Mouse (Mus musculus) kidney, postnatal 14 days (tissue): ENCODE measurements around the gene Ano2.

Source experiments
- DNase-seq: peaks from one replicate; pipeline ENCODE4 v3.0.0; 2022; ENCODE audit warnings: mixed read lengths

Ano2 gene

DNA sequence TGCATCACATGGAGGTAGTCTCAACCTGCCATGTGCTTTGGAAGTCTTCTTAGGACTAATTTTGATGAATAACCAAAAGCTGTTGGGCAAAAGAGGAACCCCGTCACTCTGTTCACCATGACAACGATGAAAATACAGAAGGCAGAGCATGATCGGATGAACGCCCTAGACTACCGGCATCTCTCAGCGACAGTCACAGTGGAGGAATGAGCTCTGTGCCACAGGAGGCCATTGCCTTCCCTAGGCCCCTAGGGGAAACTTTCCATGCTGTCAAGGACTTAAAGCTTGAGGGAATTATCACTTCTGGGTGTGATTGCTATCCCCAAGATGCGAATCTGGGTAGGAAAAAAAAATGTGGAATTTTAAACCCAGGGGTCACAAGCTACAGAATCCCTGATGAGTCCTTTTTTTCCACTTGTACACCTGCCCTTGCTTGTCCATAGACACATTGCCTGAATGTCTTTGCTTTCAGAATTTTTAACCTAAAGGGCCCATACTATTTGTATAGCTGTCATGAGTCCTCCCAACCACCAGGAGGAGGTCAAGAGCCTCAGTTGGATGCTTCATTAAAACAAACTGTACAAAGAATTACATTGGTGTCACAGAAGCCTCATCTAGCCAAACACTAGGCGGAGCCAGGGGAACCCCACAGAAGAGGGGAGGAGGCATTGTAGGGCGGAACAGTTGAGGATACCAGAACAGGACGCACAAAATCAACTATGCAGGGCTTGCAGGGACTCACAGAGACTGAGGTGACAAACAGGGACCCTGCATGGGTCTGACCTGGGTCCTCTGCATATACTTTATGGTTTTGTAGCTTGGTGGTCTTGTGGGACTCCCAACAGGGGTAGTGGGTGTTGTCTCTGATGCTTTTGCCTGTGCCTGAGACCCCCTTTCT is 53.2 kb downstream of the Ano2 start:
- no peak for DNase-seq

DNA sequence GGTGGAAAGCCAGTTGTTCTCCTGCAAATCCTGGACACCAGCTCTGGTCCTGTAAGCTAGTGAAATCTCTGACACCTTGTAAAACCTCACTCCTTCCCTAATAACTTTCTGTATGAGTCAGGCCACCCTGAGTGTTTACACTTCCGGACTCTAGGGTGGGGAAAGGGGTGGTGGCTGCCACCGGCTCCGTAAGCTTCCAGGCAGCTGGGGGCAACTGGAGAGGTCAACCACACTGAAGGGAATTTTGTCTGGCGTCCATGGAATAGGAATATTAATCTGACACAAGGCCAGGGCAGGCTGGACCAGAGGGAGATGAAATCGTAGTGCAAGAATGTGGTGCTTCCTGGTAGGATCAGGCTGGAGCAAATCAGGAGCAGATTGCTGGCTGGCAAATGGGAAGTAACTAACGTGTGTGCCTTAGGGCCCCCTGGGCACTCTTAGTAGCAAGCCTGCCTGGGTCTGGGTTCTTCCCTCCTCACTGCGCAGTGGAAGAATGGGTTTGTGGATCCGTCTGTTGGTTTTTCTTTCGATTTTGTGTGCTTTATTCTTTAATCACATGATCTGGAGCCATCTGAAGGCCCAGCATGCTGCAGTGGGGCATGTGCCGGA is 57.2 kb downstream of the Ano2 start:
- DNase-seq = no peak

DNA sequence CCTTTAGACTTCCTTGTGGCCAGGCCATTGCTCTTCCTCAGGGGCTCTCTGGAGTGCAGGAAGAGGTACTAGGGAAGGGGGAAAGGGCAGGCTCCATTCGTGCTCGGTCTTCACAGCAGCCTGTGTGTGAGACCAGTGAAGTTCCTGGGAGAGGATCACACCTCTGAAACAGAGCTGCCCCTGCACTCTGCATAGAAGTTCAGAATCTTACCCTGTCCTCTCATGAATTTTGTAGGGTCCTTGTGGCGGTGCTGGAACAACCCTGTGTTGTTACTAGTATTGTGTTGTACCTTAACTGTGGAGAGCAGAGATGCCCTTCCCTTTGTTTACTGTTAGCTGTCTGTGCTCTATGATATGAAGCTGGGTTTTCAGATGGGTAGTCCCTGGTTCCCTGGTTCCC is 58.4 kb downstream of the Ano2 start:
- no peak for DNase-seq

DNA sequence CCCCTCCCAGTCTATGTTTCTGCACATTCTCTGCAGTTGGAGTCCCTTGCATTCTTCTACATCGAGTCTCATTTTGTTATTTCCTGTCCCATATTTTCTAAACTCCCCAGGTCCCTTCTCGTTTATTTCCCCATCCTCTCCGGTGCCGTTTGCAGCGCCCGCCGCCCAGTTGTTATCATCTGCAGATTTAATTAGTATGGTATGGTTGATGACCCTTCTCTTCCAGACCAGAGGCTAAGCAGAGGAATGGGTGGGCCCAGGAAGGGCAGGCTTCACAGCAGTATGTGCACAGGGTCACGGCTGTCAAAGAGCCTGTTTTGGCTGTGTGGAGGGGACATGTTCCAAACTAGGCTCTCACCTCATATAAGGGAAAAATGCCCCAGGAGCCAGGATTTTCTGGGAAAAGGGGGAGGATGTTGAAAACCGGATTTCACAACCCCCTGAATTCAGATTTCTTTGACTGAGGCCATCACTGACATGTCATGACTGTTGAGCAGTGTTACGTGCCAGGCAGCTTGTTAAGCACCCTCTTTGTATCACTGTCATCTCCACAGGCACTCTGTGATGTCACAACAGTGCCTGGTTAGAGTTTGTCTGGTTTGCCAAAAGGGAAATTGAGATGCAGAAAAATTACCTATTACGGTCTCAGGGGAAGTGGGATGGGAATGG is 72.8 kb downstream of the Ano2 start:
- no peak for DNase-seq

DNA sequence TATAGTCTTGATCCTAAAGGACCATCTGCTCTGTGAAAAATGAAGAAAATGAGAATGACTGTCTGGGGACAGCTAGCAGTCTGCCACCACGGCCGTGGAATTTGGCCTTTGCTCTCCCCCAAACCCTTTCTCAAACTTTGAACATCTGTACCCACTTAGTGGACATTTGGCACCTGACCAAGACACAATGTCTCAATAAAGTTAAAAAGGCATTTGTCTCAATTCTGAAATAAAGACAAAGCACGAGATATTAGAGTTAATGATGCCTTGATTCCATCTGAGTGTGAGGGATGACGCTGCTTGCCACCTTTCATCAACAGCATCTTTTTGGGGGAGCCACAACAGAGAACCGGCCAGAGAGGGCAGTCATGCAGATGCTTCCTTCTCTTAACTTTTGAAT is 83.0 kb downstream of the Ano2 start:
- DNase-seq = peak; percentile 2

DNA sequence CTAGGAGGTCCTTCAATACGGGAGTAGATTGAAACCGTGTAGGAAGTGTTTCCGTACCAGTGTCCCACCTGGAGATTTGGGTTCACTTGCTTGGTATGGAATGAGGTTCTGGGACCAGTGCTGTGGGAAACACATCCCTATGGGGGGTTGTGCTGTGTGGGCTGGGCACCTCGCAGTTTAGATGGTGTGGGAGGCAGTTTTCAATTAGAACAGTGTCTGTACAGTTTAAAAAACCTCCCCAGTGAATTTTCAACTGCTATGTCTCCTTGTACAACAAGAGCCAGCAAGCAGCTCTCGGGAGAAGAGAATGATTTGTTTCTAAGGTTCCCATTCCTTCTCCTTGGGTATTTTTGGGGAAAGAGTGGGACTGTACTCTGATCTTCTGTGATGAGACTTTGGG is 86.1 kb downstream of the Ano2 start:
- no peak for DNase-seq

DNA sequence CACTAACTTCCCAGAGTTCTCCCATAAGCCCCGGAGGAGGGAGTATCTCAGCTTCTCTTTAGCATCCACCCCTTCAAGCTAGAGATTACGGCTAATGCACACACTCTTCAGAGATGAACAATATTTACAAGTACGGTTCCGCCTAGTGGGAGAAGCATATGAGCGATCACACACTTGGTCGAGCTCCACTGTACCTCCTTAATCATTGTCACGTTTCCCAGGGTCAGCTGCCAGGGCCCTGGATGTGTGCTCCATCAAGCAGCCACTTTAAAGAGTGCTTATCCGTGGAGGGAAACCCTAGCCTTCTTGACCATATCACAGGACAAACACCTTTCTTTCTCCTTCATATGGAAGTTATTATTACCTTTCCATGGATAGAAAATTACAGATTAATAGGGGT is 112.7 kb downstream of the Ano2 start:
- DNase-seq = no peak

DNA sequence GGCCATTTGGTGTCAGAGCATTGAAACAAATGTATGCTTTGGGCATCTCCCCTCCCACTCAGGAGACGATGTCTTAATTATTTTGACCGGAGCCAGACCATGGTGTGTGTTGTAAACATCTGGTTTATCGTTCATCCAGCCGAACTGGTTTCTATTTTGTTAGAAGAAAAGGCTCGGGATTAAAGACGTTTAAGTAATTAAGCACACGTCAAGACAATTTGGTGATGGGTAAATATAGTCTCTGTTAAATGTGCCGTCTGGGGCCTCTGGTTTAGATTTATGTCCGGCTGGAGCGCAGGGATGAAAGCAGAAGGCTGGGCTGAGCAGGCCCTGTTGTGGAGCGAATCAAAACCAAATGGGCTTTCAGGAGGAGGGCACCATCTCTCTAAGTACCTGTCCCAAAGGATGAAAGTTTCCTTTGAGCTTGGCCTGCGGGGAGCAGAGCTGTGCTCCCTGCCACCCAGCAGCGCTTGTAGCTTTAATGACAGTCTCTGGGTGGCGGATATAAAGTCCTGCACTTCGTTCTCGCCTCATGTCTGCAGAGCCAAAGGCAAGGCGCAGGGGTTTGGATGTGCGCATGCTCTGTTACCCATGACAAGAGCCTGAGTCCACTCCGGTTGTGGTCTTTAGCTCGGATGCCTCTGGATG is 113.3 kb downstream of the Ano2 start:
- no peak for DNase-seq

DNA sequence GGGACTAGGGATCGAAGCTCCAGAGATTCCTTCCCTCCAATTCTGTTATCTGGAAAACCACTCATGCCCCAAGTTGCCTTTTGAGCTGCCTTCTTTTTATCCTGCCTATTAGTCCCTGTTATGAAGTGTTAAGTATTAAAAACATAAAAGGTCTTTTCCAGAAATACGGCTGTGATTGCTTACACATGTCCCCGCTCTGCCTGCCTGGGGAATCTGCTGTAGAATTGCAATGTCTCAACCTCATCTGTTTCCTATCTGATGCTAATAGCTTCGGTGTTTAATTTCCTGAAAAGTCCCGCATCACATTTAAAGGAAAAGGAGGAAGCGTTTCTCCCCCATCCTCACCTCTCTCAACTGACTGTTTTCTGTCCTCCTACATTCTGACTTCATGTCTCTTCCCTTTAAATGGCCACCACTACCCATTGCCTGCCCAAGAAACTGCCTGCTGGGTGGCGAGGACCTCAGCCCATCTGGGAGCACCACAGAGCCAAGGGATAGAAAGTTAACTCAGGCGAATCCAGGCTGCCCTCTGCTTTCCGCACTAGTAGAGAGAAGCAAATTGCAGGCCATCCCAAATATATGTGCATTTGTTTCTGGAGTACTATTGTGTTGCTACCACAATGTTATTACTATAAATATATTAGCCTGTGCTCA is 118.9 kb downstream of the Ano2 start:
- no peak for DNase-seq

DNA sequence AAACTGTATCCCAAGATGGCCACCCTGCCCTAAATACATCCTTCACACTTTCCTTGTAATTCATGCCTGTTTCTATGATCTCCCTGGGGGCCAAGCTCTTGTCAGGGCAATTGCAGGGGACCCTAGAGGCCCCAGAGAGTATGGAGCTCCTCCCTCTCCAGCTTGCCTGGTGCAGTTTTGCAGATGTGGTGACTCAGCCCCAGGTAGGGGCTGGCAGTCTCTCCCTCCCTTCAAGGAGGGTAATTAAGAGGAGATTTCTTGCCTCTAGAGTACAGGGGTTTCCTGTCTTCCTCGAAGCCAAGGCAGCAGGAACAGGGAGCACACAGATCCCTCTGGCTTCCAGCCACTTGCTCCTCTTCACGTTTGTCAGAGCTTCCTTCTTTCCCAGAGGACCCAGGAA is 121.2 kb downstream of the Ano2 start:
- DNase-seq = no peak

DNA sequence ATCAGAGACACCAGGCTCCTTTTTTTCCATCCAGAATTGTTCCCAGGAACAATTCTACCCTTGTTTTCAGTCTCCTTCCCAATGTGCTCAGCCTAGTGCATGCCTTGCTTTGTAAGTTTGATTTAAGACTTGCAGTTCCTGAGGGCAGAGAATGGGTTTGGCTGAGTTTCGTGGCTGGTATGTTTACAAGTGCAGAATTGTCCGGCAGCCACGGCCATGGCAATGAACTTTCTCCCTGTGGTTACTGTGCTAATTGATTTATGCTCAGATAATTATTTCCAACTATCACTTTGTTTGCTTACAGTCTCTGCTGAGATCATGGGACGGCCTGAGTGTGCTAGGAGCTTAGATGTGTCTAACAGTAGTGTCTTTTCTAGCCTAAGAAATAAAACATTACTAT is 147.9 kb downstream of the Ano2 start:
- peak; percentile 67 for DNase-seq

DNA sequence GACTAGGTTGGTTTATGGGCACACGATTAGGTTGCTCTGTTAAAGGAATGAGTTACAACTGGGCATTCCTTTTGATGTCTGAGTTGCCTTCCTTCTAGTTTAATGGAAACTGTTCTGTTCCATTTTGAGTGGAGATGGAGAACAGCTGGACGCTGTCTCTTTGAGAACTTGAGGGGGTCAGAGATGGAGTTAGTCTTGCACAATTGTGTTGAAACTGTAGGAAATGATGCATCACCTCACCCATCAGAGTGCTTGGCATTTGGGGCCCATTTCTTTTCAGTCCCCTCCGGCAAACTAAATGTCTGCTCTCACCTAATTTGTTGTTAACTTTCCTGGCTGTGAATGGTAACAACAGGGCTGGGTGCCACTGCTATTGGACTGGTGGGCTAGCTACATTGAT is 151.1 kb downstream of the Ano2 start:
- peak; percentile 14 for DNase-seq

DNA sequence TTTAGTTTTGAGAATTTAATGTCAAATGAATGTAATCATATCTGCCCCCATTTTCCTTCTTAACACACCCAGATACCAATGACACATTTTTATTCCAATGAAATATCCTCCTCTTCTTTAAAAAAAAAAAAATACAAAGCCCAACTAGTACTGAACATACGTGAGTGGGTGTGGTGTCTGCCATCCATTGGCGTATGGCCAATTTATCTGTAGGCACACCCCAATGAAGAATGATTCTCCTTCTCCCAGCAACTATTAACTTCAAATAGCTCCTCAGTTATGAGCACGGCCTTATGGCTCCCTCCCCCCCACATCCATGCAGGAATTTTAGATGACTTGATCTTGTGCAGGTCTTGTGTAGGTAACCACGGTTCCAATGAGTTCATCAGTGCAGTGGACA is 161.0 kb downstream of the Ano2 start:
- no peak for DNase-seq

DNA sequence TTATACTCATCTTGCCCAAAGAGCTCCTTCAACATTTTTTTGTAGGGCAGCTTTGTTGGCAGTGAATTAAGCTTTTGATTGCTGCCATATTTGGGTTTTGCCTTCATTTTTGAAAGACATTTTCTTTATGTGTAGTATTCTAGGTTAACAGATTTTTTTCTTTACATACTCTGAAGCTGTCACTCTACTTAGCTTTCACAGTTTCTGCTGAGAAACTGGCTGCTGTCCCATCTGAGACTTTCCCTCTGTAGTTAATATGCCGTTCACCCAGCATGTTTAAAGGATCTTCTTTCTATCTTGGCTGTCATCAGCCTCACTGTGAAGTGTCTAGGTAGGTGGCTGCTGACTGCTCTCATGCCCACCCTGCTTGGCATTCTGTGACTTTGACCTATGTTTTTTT is 168.1 kb downstream of the Ano2 start:
- no peak for DNase-seq

DNA sequence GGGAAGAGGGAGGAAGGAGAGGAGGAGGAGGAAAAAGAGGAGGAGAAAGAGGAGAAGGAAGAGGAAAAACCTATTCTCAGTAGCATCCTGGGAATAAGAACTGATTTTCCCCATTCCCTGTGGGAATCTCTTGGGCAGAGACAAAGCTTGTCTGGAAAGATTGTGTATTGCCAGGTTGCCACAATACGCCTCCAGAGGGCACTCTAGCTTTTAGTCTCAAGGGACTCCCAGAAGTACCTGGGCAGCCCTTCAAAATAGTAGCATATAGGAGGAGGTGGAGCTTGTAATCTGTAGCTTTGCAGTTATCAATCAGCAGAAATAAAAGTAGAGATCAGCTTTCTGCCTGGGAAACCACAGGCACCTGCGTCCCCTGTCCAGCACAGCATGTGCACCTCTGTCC is 178.3 kb downstream of the Ano2 start:
- DNase-seq = peak; percentile 41

DNA sequence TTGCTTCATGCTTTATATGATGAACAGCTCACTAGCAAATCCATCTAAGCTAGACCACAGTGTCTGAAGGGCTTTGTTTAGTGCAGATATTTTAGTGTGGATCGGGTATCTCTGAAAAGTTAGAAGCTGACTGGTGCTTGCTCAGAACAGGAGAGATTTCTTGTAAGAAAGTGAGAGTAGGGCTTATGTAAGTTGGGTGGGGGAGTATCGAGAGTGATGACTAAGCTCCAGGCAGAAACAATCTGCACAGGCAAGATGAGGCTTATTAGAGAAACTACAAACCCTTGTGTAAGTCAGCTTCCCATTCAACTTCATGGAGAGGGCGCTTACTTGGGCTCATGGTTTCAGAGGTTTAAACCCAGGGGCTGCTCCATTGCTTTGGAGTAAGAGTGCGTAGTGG is 181.3 kb downstream of the Ano2 start:
- DNase-seq = no peak

DNA sequence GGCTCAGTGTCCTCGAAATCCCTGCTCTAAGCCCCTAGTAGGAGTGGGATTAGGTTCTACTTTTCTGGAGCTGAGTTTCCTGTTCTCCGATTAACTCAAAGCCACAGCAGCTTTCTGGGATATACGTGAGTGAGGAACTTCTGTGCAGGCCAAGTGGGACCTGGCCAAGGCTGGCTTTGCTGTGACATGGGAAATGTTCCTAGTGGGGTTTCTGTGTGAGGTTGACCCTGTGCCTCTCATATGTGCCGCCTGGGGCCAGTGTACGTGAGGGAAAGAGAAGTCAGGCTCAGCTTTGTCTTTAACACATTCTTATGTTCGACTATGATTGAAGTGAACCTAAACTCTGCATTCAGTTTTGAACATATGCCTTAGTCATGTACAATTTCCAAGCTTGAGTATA is 184.5 kb downstream of the Ano2 start:
- DNase-seq = no peak

DNA sequence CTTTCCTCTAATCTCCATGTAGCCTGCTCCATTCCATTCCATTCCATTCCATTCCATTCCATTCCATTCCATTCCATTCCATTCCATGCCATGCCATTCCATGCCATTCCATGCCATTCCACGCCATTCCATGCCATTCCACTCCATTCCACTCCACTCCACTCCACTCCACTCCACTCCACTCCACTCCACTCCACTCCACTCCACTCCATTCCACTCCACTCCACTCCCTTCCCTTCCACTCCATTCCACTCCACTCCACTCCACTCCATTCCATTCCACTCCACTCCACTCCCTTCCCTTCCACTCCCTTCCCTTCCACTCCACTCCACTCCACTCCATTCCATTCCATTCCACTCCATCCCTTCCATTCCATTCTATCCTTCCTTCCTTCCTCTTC is 186.7 kb downstream of the Ano2 start:
- no peak for DNase-seq

DNA sequence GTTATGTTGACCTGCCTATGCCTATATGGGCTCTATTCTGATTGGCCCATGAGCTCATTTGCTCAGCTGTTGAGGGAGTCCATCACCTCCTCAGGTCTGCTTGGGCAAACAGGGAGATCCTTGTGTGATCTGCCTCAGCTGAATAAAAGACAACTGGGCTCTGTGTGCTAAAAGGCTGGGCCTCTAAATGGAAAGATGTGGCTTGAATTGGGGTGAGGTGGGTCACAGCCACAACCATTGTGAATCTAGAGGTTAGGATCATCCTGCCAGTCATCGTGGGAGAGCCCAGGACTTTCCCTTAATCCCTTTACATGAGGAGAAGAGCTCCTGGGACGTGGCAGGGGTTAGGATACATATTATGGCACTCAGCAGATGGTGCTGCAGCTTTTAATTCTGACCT is 188.5 kb downstream of the Ano2 start:
- no peak for DNase-seq

DNA sequence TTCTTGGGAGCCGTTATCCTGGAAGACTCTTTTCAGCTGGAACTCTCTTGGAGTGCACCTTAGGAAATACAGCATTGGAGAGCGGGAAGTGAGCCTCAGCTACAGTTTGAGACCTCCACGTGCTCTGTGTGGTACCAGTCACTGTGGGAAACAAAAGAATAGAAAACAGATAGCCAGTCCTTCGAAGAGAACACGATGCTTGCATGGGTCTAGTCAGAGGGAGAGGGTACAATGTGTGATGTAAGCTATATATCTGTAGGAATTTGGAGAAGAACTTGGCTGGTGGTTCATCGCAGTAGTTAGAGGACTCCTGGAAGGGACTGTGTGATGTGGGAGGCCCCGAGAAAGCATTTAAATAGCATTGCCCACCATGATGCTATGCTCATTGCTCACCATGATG is 189.1 kb downstream of the Ano2 start:
- no peak for DNase-seq

DNA sequence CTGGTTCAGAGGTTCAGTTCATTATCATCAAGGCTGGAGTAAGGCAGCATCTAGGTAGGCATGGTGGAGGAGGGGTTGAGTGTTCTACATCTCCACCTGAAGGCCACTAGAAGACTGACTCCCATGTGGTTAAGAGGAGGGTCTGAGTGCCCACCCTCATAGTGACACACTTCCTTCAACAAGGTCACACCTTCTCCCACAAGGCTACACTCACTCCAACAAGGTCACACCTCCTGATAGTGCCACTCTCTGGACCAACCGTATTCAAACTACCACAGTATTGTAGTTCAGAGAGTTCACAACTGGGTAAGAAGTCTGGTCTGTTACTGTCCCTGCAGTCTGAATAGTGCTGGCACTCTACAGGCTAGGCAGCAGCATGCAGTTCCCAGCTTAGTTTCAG is 198.4 kb downstream of the Ano2 start:
- DNase-seq = no peak

DNA sequence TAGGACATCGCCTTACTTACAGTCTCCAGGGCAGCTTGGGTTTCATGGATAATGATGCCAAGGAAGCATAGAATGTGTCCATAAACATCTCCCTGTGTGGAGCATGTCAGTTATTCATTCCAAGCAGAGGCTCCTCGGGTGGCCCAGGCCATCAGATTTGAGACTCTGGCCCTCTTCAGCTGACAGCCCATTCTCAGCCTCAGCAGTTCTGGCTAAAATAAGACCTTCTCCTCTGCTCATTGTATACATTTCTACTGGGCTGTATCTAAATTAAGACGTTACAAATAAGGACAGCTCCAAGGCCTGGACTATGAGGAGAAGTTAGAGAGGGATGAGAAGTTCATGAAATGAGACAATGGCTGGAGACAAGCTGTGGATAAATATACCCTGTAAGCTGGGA is 204.1 kb downstream of the Ano2 start:
- DNase-seq = no peak

DNA sequence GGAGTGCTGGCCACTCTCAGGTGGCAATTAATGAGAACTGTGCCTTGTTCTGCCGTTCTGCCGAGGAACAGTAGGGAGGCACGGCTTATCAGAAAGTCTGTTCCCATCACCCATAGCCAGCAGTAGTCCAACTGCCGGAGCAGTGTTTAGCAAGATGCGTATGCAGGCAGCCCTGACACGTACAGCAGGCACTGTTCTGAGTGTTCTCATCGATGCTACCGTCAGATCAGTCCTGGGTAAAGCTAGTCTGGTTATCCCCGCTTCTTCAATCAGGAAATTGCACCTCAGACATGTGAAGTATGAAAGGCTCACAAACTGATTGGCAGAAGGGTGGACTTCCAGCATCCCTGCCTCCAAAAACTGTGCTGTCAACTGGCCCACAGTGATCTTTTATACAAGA is 224.2 kb downstream of the Ano2 start:
- DNase-seq = no peak
